Mouse (Mus musculus) cerebellum, adult 11 months (tissue): ENCODE results near the gene Maml3.

Experiments used
- DNase-seq: peaks from one replicate; pipeline ENCODE4 v3.0.0; 2022

Gene Maml3

GRCm38 (mm10) chr3:51949651-51950050, 155.2 kb downstream of the Maml3 start:
- DNase-seq, result no peak

GRCm38 (mm10) chr3:51947168-51947567, 157.7 kb downstream of the Maml3 start:
- DNase-seq, result no peak

- no peak for DNase-seq
These were observed 161.2 kb downstream of the Maml3 start for GRCm38 (mm10) chr3:51943642-51944041.

- no peak for DNase-seq
These were observed 163.1 kb downstream of the Maml3 start for GRCm38 (mm10) chr3:51941781-51942180.

- DNase-seq, result no peak
These were observed 165.0 kb downstream of the Maml3 start for GRCm38 (mm10) chr3:51939864-51940263.

DNA sequence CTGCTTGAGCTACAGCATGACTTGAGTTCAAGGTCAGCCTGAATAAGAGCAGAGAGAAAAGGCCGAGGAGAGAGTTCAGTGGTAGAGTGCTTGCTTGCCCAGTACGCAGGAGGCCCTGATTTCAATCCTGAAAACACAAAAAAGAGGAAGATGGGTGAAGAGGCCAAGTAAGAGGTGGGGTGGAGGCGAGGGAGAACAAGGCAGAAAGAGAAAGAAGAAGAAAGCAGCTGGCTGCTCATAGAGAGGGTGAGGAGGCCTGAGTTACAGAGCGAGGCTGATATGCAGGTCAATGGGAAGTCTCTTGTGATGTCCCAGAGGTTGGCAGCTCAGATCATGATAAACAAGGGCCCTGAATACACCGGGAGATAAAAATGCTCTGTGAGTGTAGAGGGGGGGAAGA, 165.8 kb downstream of the Maml3 start:
- DNase-seq, result no peak

DNA sequence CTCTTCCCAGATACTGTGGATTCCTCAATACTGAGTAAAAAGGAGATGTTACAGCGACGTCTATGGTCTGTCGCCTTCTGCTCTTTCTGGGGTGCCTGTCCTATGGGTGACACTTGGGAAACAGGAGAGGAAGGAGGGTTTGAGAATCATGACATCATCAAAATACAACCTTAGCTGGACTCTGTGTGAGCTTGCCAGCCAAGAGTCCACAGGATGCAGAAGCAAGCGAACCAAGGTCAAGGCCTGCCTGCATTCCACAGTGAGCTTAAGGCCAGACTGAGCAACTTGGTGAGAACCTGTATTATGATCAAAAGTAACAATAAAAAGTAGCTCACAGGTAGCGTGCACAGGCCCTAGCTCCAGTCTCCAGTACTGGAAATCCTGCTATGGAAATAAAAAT, 167.7 kb downstream of the Maml3 start:
- no peak for DNase-seq

GRCm38 (mm10) chr3:51934531-51935485, 170.1 kb downstream of the Maml3 start:
- no peak for DNase-seq

GRCm38 (mm10) chr3:51928188-51928587, 176.7 kb downstream of the Maml3 start:
- no peak for DNase-seq

- DNase-seq, result no peak
These were observed 177.3 kb downstream of the Maml3 start for GRCm38 (mm10) chr3:51927591-51927990.

DNA sequence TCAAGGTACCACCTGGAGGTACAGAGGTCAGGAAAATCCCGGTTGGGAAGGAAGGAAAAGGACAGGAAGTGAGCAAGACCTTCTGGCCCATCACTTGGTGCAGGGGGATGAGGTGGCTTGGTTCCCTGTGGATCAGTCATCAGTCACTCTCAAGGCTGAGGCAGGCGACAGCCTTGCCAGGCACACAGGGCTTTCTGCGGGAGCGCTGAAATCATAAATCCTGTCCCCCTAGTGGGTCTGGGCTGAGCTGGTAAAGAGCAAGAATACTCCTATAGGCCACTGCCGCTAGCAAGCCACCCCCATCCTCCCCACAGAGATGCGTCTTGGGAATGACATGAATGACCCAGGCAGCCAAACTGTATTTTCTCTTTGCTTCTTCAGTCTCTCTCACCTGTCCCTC, 177.8 kb downstream of the Maml3 start:
- no peak for DNase-seq

DNA sequence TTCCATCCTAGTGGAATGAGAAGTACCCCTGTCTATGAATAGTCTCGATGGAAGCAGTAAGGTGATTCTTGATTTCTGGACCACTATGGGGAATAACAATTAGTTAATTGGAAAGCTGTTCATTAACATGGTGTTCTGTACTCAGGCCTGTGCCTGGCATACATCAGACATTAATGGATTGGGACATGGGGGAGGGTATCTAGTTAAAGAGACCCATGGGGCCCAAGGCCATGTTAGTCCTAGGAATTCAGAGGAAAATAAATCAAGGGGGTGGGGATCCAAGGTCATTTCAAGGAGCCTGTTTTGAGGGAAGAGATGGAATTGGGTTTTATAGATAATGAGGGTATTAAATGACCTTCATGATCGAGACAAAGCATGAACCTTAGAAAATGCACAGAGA, 179.1 kb downstream of the Maml3 start:
- no peak for DNase-seq

GRCm38 (mm10) chr3:51924636-51925035, 180.2 kb downstream of the Maml3 start:
- DNase-seq, result no peak

- no peak for DNase-seq
These were observed 181.1 kb downstream of the Maml3 start for GRCm38 (mm10) chr3:51923800-51924199.

DNA sequence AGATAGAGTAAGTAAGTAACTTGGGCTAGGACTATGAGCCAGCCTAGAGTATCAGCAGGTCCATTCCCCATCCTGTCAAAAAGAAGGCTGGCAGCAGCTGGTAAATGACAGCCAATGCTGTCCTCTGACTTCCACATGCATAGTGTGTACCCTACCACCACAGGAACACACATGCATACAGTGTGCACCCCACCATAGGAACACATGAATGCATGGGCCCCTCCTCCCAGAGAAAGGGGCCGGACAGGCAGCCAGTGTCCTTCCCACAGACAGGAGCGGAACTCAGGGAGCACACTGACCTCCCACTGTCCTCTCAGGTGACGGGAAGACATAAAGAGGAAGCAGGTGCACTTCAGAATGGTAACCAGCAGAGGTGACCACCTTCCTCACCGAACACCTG, 188.0 kb downstream of the Maml3 start:
- DNase-seq, result no peak

DNA sequence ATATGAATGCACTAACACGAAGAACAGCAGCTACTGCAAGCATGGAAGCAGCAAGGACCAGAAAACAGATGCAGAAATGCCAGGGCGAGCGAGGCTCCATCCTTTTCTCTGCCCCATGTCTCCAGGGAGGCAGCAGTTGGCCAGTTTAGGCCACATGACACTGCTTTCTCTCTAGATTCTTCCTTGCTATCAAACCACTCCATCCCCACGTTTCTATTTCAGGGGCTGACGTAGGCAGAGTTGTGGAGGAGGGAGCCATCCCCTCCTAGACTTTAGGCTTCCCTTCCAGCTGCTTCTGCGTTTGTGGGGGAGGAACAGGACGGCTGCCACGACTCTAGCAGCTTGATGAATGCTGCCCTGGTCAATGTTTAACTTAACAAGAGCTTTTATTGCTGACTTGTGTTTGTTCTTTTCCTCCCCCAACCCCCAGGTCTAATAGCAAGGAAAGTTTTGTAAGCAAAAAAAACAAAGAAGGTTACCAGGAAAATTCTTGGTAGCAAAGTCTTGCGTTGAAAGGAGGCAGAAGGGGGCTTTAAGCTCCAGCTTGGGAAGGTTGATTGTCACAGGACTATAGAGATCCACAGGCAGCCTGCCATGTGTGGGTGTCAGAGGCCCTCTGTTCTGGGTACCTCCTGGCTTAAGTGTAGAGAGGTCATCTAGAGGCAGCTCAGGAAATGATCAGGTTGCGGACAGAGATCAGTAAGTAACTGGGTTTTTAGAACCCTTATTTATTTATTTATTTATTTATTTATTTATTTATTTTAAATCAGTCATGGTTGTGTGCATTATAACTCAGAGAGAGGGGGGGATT, 188.6 kb downstream of the Maml3 start:
- no peak for DNase-seq

GRCm38 (mm10) chr3:51915415-51915814, 189.5 kb downstream of the Maml3 start:
- no peak for DNase-seq

- no peak for DNase-seq
These were observed 190.0 kb downstream of the Maml3 start for GRCm38 (mm10) chr3:51914900-51915299.

GRCm38 (mm10) chr3:51913498-51913897, 191.4 kb downstream of the Maml3 start:
- no peak for DNase-seq

DNA sequence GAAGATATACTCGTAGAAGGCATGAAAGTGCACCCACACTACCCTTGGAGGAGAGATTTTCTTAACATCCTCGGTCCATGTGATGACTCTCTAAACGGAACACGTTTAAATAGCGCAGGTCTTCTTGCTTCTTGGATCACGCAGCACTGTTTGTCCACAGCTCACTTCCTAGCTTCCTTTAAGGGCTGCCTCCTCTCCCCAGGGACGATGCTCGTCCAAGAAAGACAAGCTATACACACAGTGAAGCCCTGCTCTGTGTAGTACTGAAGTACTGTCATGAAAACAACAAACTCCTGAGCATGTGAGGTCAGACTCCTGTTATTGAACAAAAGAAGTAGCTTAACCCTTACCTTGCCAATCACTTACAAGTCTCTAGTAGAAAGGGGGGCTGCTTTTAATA, 192.7 kb downstream of the Maml3 start:
- no peak for DNase-seq

- DNase-seq, result no peak
These were observed 196.4 kb downstream of the Maml3 start for GRCm38 (mm10) chr3:51908437-51908990.

GRCm38 (mm10) chr3:51907113-51907860, 197.6 kb downstream of the Maml3 start:
- DNase-seq, result no peak

DNA sequence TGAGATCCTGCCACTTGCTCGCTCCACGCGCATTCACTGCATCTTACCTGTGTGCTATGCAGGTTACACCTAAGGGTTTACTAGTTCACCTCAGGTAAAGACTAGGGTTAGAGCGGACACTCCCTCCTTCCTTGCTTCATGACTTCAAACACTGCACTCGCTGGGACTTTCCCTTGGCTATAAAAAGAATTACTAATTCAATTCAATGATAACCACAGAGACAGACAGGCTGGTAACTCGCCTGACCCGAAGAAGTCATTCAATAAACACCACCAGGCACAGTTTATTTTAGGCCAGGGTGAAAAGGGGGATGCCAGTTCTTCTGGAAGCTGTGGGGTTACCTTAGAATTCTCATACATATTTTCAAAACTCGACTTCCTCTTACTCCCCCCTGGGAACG, 199.0 kb downstream of the Maml3 start:
- no peak for DNase-seq
